Mouse (Mus musculus) granulocyte monocyte progenitor cell, adult 5-6 weeks (primary cell): ENCODE data around the gene Ajap1. TPM values are rescaled to one million over a fixed set of nuclear protein-coding genes. Genes with fewer than 3 reads are reported as not detected.

ENCODE experiments used
- ATAC-seq: replicated peaks from 2 replicates; pipeline ENCODE4 v1.8.0; 2016; ENCODE audit warnings: mild to moderate bottlenecking, moderate TSS enrichment, inconsistent platforms; ENCODE audit not compliant: poor library complexity, severe bottlenecking
- total RNA-seq, 2 experiments: library from RNA; stranded (forward) in 1 of 2; stranded (reverse) in 1 of 2; fragments of 200-712, 200-1000 nt in 1 of 2; fragments of >200 nt in 1 of 2; fragmentation: Nextera tagmentation in 1 of 2; gene quantifications; 2 replicates each; pipeline ENCODE4 v1.2.3; 2014 to 2017

The Ajap1 gene
- total RNA-seq, 2 experiments from 2014 or later = not detected

DNA sequence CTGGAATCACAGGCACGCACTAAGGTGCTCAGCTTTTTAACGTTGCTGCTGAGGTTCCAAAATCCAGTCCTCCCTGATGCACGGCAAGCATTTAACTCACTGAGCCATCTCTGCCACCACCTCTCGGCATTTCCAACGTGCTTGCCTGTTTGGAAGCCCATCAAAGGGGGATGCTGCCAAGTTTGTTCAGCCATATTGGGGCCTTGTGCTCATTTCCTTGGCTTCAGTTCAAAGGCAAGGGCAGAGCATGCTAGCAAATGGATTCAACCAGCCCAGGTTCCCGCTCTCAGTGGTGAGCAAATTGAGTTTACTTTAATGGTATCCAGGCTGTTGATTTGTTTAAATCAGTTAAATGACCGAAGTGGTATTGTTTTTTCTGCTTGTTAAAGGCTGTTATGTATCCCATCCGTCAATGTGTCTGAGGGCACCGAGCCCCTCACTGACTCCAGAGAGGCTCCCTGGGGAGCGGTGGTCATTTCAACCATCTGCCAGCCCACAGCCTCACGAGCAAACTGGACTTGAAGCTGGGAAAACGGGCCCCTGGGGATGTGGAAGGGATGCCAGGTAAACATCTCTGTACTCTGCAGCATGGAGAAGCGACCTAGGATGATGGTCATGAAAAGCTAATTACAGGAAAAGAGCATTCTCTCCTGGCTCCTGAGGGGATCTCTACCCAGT is 121.6 kb downstream of the Ajap1 start:
- no peak for ATAC-seq

DNA sequence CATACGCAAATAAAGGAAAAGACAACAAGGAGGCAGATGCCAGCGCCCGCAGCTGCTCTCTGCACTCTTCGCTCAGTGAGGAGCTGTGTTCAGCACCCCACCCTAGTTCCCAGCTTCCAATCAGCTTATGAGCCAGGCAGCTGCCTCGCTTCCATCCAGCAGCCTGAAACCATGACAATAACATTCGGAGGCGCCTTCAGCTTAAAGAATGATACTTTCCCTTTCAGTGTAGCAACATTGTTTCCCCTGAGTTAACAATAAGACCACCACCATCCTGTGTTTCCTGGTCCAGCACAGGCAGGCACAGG is 124.4 kb downstream of the Ajap1 start:
- ATAC-seq = no peak

DNA sequence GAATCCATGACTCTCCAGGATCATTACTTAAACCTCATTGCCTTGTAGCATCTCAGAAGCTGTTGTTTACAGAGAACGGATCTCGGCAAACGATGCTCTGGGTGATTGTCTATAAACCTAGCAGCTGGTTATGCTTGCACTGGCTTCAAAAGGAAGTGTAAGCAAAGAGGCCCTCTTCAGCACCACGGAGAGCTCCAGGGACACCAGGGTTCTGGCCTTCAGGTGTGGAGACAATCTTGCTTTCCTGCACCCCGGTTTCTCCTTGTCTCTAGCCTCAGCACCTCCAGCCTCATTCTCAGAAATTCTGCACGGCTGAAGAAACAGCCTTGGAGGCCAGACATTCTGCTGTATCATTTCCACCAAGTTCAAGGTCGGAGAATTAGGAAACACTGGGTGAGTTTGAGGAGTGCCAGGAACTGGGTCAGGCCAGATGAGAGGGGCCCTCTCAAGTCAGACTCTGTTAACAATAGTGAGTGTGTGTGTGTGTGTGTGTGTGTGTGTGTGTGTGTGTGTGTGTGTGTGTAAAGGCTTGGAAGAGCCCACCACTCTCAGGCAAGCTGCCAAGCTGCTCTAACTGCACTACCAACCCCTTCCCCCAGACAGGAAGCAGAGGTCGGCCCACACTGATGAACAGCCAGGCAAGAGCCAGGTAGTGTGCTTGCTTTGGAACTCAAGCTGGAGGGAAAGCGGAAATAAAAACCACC is 124.9 kb downstream of the Ajap1 start:
- ATAC-seq = no peak

DNA sequence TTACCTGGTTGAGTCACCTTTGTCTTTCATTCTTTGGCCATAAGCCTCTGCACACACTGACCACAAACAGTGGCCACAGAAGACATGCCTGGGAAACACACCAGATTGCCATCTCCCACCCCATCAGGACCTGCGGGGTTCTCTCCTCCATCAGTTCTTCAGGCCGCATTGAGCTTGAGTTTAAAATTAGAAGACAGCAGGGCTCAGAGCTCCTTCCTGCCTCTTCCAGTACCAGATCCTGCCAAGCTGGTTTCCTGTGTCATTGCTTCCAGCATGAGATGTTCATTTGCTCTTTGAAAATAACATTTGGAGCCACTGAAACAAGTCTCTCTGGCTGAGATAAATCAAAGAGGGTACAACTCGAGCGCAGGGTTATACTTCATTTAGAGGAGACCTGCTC is 126.4 kb downstream of the Ajap1 start:
- no peak for ATAC-seq

DNA sequence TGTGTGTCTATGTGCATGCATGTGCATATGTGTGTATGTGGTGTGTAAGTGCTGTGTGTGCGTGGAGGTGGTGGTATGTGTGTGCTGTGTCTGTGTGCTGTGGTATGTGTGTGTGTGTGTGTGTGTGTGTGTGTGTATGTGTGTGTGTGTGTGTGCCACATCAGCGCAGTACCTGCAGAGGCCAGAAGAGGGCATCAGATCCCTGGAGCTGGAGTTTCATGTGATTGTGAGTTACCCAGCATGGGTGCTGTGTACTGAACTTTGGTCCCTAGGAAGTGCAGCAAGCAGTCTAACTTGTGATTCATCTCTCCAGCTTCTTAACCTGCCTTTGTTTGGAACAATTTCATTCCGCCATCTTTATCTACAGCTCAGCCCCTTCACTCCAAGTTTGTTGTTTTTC is 137.6 kb downstream of the Ajap1 start:
- ATAC-seq = no peak

DNA sequence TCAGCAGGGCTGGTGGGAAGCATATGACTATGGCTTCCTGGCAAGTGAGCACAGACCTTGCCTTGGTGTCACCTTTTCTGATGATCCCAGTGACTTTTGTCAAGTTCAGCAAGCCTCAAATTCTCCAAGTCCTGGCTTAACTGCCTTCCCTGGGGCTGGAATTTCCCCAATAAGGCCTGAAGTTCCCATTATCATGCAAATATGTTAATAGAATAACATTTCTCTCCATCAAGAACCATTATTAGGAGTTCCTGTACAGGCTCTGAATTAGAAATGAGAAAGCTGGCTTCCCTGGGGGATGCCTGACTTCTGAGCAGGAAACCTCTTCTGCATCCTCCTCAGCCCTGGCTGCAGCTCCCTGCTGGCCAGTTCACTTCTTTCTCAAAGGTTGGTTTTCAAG is 141.7 kb downstream of the Ajap1 start:
- no peak for ATAC-seq

DNA sequence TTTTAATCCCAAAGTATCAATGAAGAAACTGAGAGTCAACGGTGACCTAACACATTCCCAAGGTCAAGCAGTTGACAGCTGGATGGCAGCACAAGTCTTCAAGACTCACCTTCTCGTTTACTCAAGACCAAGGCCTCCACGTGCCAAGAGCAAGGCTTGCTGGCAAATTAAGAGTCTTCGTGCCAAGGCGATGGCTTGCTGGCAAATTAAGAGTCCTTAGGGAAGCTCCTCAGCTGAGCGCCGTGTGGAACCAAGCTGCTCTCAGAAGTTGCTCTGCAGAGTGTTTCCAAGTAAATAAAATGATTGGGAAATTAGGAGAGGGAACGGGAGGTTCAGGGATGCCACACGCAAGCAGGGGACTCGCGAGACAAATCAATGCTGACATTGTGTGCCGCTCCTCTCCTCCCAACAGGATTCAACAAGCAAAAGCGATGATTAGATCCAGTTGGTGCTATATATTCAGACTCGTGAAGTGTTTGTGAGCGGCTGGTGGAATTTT is 147.3 kb downstream of the Ajap1 start:
- ATAC-seq = no peak

DNA sequence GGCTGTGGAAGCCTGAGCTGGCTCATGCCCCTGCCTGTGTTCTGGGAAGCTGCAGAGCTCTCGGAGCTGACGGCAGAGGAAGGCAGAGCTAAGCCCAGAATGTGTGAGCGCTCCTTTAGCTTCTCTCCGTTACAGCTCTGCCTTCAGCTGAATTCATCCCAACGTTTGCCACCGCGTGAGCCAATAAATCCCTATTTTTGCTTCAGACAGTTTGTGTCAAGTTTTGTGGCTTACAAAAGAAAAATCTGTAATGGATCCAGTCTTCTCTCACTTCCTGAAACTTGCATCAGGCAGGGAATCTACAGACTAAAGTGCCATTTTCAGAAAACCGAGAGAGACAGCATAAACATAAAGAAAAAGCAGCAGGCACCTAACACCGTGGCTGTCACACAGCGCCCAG is 154.8 kb downstream of the Ajap1 start:
- no peak for ATAC-seq
